Mouse (Mus musculus) left cerebral cortex, adult 18-20 months (tissue): ENCODE results near the gene Gm20509. TPM values are rescaled to one million over a fixed set of nuclear protein-coding genes. Genes with fewer than 3 reads are reported as not detected.
A peak's percentile ranks its signal among the peaks of the same experiment; 100 is the strongest.
"Not testable (repeated sequence)": the region's sequence is repeated elsewhere in the genome, so short reads cannot be mapped to it uniquely, and the experiment has no call there.

Experiments used
- DNase-seq, 2 experiments: peaks; one replicate each; pipeline ENCODE4 v3.0.0; 2021 to 2022; ENCODE audit warnings: low spot score in 2 of 2, mixed read lengths in 1 of 2
- long read RNA-seq, 2 experiments: library from polyadenylated mRNA; stranded (forward); transcript quantifications; one replicate each; pipeline ENCODE4 v2.0.0; 2021
- total RNA-seq, 2 experiments: library from RNA; stranded (reverse); gene quantifications; 2 replicates each; pipeline ENCODE4 v1.2.3; 2021

Gene Gm20509
- total RNA-seq: under 1 TPM in 1 of 2 experiments, not detected in 1; 0.49 TPM
- long read RNA-seq, experiment 1: 0 reads
- long read RNA-seq, experiment 2: 0 reads

- no peak for DNase-seq
Observed at GRCm38 (mm10) chr9:73102181-73102580, at the start of gene Gm20509. Gene Gm20509 (plus strand): TSS chr9:73102470.

DNA sequence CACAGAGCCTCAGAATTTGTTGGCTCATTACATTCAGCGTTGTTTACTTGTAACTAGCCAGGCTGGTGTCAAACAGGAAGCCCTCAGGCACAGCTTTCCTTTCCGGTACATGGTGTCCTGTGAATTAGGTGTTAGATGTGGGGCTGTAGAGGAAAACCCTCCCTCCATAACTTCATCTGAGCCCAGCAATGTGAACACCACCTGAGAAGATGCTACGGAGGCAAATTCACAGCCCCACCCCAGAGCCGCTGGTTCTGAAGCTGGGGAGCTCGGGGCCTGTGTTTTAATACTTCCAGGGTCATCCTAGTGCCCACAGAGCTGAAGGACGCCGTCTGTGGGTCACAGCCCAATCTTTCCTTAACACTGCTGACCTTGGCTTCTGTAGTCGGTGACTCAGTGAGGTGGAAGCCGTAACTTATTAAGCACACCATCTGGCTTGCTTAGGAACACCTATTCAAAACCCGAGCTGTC lies 46.8 kb upstream of the Gm20509 start:
- DNase-seq: no peak

GRCm38 (mm10) chr9:73059224-73059623 lies 43.0 kb upstream of the Gm20509 start:
- no peak for DNase-seq

DNA sequence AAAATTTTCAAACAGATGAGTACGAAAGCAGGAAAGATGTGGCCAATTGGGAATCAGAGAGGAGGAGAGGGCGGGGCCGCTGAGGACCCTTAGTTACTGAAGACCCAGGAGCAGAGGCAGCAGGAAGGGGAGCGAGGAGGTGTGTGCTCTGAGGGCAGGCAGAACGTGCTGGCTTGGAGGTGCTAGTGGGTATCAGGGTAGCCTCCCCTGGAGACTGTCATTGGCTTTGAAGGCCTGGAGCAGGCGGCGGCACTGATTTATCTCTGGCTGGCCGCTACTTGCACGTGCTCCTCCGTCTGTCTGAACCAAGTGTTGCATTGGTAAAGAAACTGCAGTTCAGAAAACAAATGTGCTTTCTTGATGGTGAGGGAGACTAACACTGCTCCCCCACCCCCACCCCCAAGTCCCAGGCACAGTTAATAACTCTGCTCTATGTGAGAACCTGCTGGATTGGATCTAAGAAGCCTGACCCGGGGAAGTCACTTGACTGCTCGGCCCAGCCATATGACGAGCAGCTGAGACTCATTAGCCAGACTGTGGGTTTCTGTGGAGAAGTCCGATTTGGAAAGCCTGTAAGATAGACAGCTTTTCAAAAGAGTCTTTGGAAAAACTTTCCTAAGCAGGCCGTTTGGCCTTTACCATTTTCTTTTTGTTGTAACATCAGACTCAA lies 38.5 kb upstream of the Gm20509 start:
- DNase-seq: no peak

- no peak for DNase-seq
Observed at GRCm38 (mm10) chr9:73067086-73067485, 35.2 kb upstream of the Gm20509 start.

DNA sequence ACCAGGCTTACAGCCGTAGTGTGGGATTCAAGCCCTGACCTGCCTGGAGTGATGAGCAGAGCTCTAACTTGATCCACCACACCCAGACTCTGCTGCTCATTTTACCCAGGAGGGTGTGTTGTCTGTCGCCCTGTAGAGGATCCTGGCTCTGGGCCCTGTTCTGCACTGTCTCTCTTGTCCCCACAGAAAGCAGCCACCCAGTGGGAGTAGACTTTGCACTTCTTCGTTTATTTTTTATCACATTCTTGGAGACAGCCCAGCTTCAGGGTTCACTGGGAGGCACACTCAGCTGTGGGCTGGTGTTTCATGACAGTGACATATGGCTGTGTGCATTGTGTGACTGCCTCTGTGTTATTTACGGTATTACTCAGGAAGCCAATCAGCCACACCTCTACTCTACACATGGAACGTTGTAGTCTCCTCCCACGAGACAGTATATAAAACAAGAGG lies 34.0 kb upstream of the Gm20509 start:
- peak; percentile 64 to 72 for DNase-seq

- DNase-seq: no peak
Observed at GRCm38 (mm10) chr9:73068688-73069087, 33.6 kb upstream of the Gm20509 start.

GRCm38 (mm10) chr9:73070971-73071659 lies 31.2 kb upstream of the Gm20509 start:
- peak in 1 of 2 experiments; percentile 6 for DNase-seq

DNA sequence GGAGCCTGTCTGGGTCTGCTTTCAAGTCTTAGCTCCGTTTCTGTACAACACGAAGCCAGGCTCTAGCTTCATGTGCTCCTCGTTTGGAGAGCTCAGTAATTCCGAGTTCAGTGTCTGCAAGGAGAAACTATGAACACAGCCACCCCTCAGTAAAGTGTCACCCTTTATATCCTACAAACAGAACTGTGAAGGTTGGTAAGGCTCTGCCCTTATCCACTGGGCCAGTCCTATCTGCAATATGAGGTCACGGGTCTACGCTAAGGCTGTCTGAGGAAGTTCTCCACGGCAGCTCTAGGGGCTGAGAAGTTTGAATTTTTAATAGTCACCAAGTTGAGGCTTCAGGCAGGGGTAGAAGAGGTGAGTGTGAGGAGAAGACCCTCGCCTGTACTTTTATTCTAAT lies 29.8 kb upstream of the Gm20509 start:
- no peak for DNase-seq

GRCm38 (mm10) chr9:73073169-73073568 lies 29.1 kb upstream of the Gm20509 start:
- DNase-seq: no peak

- not testable (repeated sequence) for DNase-seq
Observed at GRCm38 (mm10) chr9:73079349-73079748, 22.9 kb upstream of the Gm20509 start.

DNA sequence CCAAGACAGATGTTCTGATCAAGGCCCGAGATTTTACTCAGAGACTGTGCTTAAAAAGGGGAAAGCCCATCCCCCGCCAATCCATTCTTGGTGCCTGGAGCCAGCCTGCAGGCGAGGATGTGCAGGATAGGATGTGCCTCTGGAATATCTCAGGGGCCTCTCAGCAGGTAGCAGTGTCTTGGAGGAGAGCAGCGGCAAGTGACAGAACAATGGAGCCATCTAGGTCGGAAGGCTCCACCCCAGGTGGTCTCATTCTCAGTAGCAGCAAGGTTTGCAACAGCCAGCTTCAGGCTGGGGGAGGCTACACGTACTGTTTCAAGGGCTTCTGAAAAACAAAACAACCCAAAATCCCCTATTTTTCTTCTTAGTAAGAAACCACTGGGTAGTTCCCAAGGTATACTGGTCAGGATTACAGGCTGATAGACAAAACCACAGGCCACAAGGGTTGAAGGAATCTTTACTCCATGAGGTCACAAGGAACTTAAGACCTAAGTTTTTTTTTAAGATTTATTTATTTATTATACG lies 22.4 kb upstream of the Gm20509 start:
- no peak for DNase-seq

DNA sequence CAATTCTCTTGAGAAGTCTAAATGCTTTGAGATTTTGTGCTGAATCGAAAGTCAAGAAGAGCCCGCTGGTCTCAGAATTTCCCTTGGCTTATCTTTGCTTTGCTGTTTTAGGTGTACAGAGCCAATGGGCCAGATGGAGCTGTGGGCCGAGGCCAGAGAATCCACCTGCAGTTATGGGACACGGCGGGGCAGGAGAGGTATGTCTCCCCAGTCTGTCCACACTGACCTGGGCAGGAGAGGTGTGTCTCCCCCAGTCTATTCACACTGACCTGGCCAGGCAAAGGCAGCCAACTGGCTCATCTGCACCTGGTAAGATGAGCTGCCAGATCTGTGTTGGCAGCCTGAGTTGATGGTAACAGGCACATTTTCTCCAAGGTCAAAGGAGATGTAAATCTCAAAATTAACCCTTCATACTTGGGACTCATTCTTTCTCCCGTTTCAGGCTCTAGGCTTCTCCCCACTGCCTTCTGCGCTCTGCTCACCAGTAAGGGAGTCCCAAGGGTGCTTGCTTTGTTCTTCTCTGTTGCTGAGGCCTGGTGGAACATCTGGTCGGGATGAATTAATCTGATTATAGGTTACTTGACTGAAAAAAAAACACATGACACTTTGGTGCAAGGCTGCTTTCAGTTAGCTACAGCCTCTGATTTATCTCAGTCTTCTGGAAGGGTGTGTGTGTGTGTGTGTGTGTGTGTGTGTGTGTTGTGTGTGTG lies 19.8 kb upstream of the Gm20509 start:
- DNase-seq: no peak

DNA sequence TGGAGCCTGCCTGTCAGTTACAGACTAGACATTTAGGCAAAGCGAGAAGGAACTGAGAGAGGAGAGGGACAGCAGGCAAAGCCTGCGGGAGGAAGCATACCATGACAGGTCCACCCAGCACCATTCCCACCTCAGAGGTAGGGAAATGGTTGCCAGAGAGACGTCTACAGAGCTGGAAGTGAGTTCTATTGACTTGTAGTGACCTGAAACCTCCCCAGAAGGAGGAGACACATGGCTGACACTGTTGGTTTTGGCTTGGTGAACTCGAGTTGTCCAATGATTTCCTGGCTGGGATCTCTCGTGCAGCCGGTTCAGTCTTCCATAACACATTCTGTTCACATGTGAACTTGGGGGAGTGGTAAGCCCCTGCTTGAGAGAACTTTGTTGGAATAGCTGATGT lies 18.3 kb upstream of the Gm20509 start:
- DNase-seq: no peak

GRCm38 (mm10) chr9:73085845-73086244 lies 16.4 kb upstream of the Gm20509 start:
- no peak for DNase-seq

- no peak for DNase-seq
Observed at GRCm38 (mm10) chr9:73087121-73087520, 15.1 kb upstream of the Gm20509 start.

DNA sequence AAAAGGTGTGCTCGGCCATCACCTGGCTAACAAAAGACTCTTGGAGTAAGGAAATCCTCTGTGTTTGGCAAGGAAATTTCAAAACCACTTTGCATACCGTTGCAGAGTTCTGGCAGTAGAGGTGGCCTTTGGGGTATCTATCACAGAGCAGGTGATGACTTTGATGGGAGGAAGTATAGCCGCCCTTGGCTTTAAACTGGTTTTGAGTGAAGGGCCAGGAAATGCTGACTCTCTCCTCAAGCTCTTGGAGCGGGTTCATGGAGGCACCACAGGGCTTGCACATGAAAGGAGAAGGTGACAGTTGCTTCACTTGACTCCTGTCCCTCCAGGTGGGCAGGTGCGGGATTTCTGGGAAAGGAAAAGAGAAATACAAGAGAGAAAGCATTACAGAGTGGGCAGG lies 14.7 kb upstream of the Gm20509 start:
- no peak for DNase-seq

GRCm38 (mm10) chr9:73089222-73089920 lies 12.9 kb upstream of the Gm20509 start:
- DNase-seq: no peak

GRCm38 (mm10) chr9:73090121-73090520 lies 12.1 kb upstream of the Gm20509 start:
- no peak for DNase-seq

- peak in 1 of 2 experiments; percentile 37 for DNase-seq
Observed at GRCm38 (mm10) chr9:73091747-73092146, 10.5 kb upstream of the Gm20509 start.

DNA sequence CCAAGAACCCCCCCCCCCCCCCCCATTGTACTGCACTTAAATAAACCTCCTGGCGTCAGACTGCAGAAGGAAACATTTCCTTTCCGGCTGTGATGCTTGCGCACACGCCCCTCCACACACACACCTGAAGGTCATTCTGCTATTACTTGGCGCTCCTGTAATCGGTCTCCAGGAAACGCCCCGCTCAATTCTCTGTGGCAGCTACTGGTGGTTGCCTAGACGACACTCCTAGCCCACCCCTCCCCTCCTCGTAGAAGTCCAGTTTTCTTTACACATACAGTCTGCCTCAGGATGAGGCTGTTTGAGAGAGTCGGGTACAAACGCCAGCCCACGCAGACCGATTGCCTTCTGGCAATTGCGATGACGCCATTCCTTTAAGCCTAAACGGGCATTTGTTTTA lies 7.7 kb upstream of the Gm20509 start:
- DNase-seq: peak in 1 of 2 experiments; percentile 20
